Mouse (Mus musculus) spleen, adult 2 months (tissue): ENCODE results near the gene Elovl1.

ENCODE experiments used
- CTCF ChIP-seq: fragments of 200-500 bp; IDR thresholded peaks from 2 replicates; pipeline ENCODE4 v1.5.1; 2011; ENCODE audit warnings: mild to moderate bottlenecking, inconsistent platforms; ENCODE audit not compliant: insufficient read depth, insufficient read length, insufficient replicate concordance; ENCODE audit errors: extremely low read depth
- POLR2A ChIP-seq: fragments of 200-500 bp; IDR thresholded peaks from 2 replicates; pipeline ENCODE4 v1.6.1; 2011; ENCODE audit warnings: low read depth, low read length, inconsistent platforms

DNA sequence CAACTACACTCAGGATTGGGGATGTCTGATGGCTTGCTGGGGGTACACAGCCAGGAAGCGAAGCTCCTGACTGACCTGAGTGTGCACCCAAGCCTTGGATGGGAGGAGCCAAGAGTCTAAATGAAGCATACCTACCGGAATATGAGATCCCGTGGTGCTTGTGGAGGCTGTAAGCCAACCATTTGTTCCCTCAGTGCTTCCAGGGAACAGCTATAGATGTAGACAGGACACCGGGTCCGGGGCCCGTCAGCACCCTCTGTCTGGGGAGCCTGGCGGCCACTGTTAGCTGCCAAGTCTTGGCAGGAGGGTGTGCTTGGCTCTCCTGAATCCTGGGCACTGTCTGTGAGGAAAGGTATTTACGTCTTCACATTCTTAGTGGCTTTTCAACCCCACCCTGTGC, 40.6 kb upstream of the Elovl1 start:
- no peak for TF ChIP-seq CTCF
- TF ChIP-seq POLR2A, result no peak
